Mouse (Mus musculus): Measurements from ENCODE around the gene Mrgbp. TPM values are rescaled to one million over a fixed set of nuclear protein-coding genes. Genes with fewer than 3 reads are reported as not detected.

Gene Mrgbp
- polyA plus RNA-seq, 1 experiment from 2014 or later = 43.7 TPM

DNA sequence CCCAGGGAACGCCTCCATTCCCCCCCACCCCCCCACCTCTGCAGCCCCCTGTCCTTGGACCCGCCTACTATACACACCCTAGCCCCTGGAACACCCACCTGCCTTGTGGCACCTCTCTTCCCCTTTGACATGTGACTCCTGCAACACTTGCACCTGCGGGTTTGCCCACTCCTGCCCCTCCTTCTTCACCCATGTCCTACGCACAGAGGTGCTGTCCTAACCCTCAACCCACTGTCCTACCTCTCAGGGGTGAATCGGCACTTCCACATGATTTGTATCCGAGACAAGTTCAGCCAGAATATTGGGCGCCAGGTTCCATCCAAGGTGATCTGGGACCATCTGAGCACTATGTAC, 2.0 kb downstream of the Mrgbp start:
- no peaks in the 10 kb centered on the region for H3K9me3 ChIP-seq (ENCODE audit: low read length)
- peak overlapping the region; percentile 97 for H3K9ac ChIP-seq (replicated peaks; ENCODE audit: low read length)
- H3K36me3 ChIP-seq (ENCODE audit: insufficient read depth, low read length) = peaks cover 17% of the 10 kb centered on the region
- 23% methylated on average over 6 of the region's 7 CpGs for WGBS
- H3K27ac ChIP-seq (ENCODE audit: low read length) = no peak overlapping the region; the same call in 1 of the 2 replicates
- H3K4me1 ChIP-seq (ENCODE audit: insufficient read depth, low read length) = peaks cover 17% of the 10 kb centered on the region
- no peak for ATAC-seq (ENCODE audit: low FRiP score, low TSS enrichment)
- H3K27me3 ChIP-seq (ENCODE audit: insufficient read depth, low read length) = no peaks in the 10 kb centered on the region
- peak overlapping the region; percentile 77 for H3K4me2 ChIP-seq (replicated peaks; ENCODE audit: low read depth, low read length)
- peak overlapping the region; percentile 70 for H3K4me3 ChIP-seq (ENCODE audit: low read length)

DNA sequence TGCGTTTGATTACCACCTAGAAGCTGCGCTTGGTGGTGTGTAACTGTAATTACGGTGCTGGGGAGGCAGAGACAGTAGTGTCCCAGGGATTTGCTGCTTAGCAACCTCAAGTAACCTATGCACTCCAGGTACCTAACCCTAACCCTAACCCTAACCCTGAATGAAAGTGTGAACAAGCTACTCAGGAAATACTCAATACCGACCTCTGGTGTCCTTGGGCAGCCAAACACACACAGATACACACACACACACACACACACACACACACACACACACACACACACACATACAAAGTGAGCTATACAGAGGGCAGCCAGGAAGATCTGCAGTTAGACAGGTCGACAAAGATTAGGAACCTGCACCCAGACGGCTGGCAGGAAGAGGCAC, 7.6 kb downstream of the Mrgbp start:
- WGBS = 50% methylated on average over 6 of the region's 6 CpGs
- peak overlapping the region; percentile 81 for H3K4me2 ChIP-seq (replicated peaks; ENCODE audit: low read depth, low read length)

DNA sequence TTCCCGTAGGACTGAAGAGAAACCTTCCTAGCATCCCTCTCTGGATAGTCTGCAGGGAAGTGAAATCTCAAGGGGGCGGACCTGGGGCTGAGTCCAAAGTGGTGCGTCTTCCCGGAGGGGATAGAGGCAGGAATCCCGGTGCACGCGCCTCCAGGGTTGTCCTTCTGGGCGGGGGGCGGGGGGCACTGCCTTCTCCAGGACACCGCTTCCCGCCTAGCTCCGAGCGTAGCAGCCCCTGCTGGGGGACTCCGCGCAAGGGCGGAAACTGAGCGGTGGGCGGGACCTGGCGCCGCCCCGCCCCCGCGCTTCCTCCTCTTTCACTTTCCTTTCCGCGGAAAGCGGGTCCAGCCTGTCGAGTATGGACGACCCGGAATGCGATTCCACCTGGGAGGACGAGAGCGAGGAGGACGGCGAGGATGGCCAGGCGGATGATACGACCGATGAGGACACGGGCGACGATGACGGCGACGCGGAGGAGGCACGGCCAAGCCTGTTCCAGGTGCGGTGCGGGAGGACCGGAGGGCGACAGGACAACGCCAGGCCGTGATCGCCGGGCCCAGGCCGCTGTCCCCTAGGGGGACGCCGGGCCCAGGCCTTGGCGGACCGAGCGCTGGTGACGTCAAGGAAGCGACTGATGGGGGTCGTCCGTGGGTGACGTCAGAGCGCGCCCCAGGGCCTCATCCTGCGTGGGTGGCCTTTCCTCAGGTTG, 8.2 kb downstream of the Mrgbp start, which contains the start of gene Ogfr:
TSS of gene Ogfr (plus strand) at position 123 of the 709 bp plus-strand sequence.
- no peaks in the 10 kb centered on the region for H3K9me3 ChIP-seq (ENCODE audit: low read length)
- H3K36me3 ChIP-seq (ENCODE audit: insufficient read depth, low read length) = peaks cover 47% of the 10 kb centered on the region
- H3K4me1 ChIP-seq (ENCODE audit: insufficient read depth, low read length) = peaks cover 8% of the 10 kb centered on the region
- under 1% methylated on average over 67 of the region's 67 CpGs for WGBS
- peak within 1 kb of the TSS; percentile 91 for H3K4me3 ChIP-seq (ENCODE audit: low read length)
- H3K27me3 ChIP-seq (ENCODE audit: insufficient read depth, low read length) = no peaks in the 10 kb centered on the region
- peak within 1 kb of the TSS; percentile 92 for H3K27ac ChIP-seq (ENCODE audit: low read length)
- H3K4me2 ChIP-seq (replicated peaks; ENCODE audit: low read depth, low read length) = peak within 1 kb of the TSS; percentile 81
- ATAC-seq (ENCODE audit: low FRiP score, low TSS enrichment) = peak; percentile 93
- H3K9ac ChIP-seq (replicated peaks; ENCODE audit: low read length) = peak within 1 kb of the TSS; percentile 89

More for the DNA sequence above, 7.6 kb downstream of the Mrgbp start:
- Histone ChIP-seq H3K27me3 (ENCODE audit: insufficient read depth, low read length) (no peaks in the 10 kb centered on the region), H3K36me3 (ENCODE audit: insufficient read depth, low read length) (peaks cover 41% of the 10 kb centered on the region), H3K4me1 (ENCODE audit: insufficient read depth, low read length) (peaks cover 13% of the 10 kb centered on the region), H3K9me3 (ENCODE audit: low read length) (no peaks in the 10 kb centered on the region), H3K4me3 (ENCODE audit: low read length) (peak overlapping the region; percentile 91), H3K27ac (ENCODE audit: low read length) (peak overlapping the region; percentile 92), H3K9ac (replicated peaks; ENCODE audit: low read length) (peak overlapping the region; percentile 89)
- 0 out of 2 replicates have a peak, but pooled peaks have one; percentile 7 for ATAC-seq (ENCODE audit: low FRiP score, low TSS enrichment)

DNA sequence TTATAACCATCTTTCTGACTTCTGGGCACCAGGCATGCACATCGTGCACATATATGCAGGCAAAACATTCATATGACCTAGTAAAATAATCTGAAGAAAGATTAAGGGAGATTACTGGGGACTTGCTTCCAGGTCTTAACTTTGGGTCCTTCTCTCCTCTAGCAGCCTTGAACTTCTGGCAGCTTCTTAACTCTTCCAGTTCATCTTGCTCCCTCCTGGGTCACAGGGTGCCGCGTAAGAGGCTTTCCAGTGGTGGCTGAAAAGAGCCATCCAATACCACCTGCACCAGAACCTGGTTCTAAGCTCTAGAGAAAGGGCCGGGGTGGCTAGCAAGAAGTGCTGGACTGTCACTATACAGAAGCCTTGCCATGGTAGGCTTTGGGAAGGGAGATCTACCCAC, 16.4 kb downstream of the Mrgbp start, which contains the start of gene Col9a3:
TSS of gene Col9a3 (plus strand) at position 301 of the 400 bp plus-strand sequence.
- Histone ChIP-seq H3K36me3 (ENCODE audit: insufficient read depth, low read length) (peaks cover 30% of the 10 kb centered on the region), H3K4me3 (ENCODE audit: low read length) (peak within 1 kb of the TSS; percentile 33), H3K9ac (replicated peaks; ENCODE audit: low read length) (peak within 1 kb of the TSS; percentile 37; the same call in 1 of the 2 replicates), H3K27me3 (ENCODE audit: insufficient read depth, low read length) (peaks cover 29% of the 10 kb centered on the region), H3K9me3 (ENCODE audit: low read length) (no peaks in the 10 kb centered on the region), H3K27ac (ENCODE audit: low read length) (no peak within 1 kb of the TSS), H3K4me2 (replicated peaks; ENCODE audit: low read depth, low read length) (peak within 1 kb of the TSS; percentile 58), H3K4me1 (ENCODE audit: insufficient read depth, low read length) (peaks cover 7% of the 10 kb centered on the region; the same call in 1 of the 2 replicates)
- no peak for ATAC-seq (ENCODE audit: low FRiP score, low TSS enrichment)
- WGBS = 44% methylated on average over 4 of the region's 4 CpGs

DNA sequence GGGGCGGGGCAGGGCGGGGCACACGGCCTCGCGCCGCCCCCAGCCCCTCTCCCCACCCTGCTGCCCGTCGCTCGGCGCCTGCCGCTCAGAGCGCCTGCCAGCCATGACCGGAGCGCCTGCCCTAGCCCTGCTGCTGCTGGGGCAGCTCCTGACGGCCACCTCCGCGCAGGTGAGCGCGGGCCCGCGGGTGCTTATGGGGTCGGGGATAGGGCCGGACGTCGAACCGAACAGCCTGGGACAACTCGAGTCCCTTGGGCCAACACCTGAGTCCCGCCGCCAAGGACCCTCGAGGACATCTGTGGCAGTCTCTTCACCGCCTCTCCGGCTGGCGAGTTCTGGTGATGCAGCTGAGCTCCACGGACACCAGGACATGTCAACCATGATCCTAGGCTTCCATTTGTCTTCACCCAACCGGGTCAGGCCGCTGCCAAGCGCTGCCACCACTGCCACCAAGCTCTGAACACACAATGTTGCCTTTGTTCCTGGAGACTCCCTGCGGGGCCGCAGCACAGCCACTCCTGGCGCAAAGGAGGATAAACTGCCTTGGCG, 17.1 kb downstream of the Mrgbp start:
- under 1% methylated on average over 36 of the region's 41 CpGs for WGBS
- Histone ChIP-seq H3K4me1 (ENCODE audit: insufficient read depth, low read length) (peaks cover 7% of the 10 kb centered on the region; the same call in 1 of the 2 replicates), H3K4me2 (replicated peaks; ENCODE audit: low read depth, low read length) (peak overlapping the region; percentile 58), H3K36me3 (ENCODE audit: insufficient read depth, low read length) (peaks cover 23% of the 10 kb centered on the region), H3K9ac (replicated peaks; ENCODE audit: low read length) (peak overlapping the region; percentile 37; the same call in 1 of the 2 replicates), H3K27ac (ENCODE audit: low read length) (no peak overlapping the region), H3K9me3 (ENCODE audit: low read length) (no peaks in the 10 kb centered on the region), H3K27me3 (ENCODE audit: insufficient read depth, low read length) (peaks cover 29% of the 10 kb centered on the region), H3K4me3 (ENCODE audit: low read length) (peak overlapping the region; percentile 33)
- ATAC-seq (ENCODE audit: low FRiP score, low TSS enrichment) = no peak

DNA sequence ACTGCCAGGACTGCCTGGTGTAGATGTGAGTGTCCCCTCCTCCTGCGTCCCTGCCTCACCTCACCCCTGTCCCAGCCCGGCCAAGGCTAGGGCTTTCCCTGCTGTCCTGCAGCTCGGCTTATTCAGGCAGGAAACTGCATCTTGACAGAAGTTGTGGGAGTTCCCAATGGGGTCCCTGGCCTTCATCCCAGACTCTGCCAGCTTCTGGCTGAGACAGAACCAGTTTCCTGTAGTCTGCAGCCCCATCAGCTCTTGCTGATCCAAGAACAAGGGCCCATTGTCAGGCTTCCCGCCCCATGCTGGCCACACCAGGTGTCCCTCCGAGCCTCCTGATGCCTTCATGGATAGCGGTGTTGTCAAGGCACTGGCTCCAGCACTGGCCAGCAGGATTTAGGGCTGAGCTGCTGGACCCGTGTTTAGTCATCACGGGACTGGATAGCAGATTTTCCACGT, 19.5 kb downstream of the Mrgbp start:
- Histone ChIP-seq H3K9me3 (ENCODE audit: low read length) (no peaks in the 10 kb centered on the region), H3K4me2 (replicated peaks; ENCODE audit: low read depth, low read length) (no peak overlapping the region), H3K4me3 (ENCODE audit: low read length) (no peak overlapping the region), H3K27me3 (ENCODE audit: insufficient read depth, low read length) (peaks cover 29% of the 10 kb centered on the region), H3K36me3 (ENCODE audit: insufficient read depth, low read length) (0 out of 2 replicates have a peak, but pooled peaks cover under 1% of the 10 kb centered on the region), H3K27ac (ENCODE audit: low read length) (no peak overlapping the region), H3K4me1 (ENCODE audit: insufficient read depth, low read length) (peaks cover 7% of the 10 kb centered on the region; the same call in 1 of the 2 replicates), H3K9ac (replicated peaks; ENCODE audit: low read length) (no peak overlapping the region)
- WGBS = 25% methylated on average over 9 of the region's 9 CpGs
- no peak; the same call in 1 of the 2 replicates for ATAC-seq (ENCODE audit: low FRiP score, low TSS enrichment)

DNA sequence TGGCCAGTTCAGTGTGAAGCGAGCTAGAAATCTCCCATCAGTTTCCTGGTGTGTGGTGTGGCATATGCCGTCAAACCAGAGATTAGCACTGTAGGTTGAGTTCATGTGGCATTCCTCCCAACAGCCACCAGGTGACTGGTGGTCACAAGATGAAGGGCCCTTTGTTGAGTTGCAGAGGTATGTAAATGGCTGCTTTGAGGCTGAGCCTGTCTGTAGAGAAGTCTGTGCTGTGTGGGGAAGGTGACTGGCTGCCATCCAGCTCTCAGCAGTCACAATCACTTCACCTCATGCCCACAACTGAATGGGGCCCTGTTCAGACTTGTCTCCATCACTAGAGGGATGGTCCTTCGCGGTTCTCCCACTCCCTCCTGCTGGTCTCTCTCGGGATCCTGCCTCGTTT, 23.7 kb downstream of the Mrgbp start:
- H3K4me1 ChIP-seq (ENCODE audit: insufficient read depth, low read length) = no peaks in the 10 kb centered on the region
- no peak overlapping the region for H3K4me3 ChIP-seq (ENCODE audit: low read length)
- WGBS = 58% methylated on average over 6 of the region's 6 CpGs
- H3K36me3 ChIP-seq (ENCODE audit: insufficient read depth, low read length) = no peaks in the 10 kb centered on the region
- ATAC-seq (ENCODE audit: low FRiP score, low TSS enrichment) = no peak
- no peaks in the 10 kb centered on the region for H3K9me3 ChIP-seq (ENCODE audit: low read length)
- H3K27me3 ChIP-seq (ENCODE audit: insufficient read depth, low read length) = no peaks in the 10 kb centered on the region
- no peak overlapping the region for H3K4me2 ChIP-seq (replicated peaks; ENCODE audit: low read depth, low read length)
- H3K27ac ChIP-seq (ENCODE audit: low read length) = no peak overlapping the region
- H3K9ac ChIP-seq (replicated peaks; ENCODE audit: low read length) = no peak overlapping the region

DNA sequence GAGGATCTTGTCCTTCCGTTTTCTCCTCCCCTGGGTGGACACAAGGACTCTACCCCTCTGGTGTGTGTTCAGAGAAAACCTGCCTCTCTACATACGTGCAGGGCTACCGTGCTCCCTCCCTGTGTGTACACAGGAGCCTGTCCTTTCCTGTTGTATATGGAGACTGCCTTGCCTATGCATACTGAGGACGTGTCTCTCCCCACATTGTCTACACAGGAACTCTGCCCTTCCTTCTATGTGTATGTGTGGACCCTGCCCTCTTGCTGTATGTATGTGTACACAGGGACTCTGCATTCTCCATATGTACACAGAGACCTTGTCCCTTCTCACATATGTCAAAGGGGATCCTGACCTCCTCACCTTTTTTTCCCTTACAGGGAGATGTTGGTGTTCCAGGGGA, 29.2 kb downstream of the Mrgbp start:
- H3K9ac ChIP-seq (replicated peaks; ENCODE audit: low read length) = no peak overlapping the region
- no peaks in the 10 kb centered on the region for H3K9me3 ChIP-seq (ENCODE audit: low read length)
- no peak overlapping the region for H3K4me2 ChIP-seq (replicated peaks; ENCODE audit: low read depth, low read length)
- no peaks in the 10 kb centered on the region for H3K4me1 ChIP-seq (ENCODE audit: insufficient read depth, low read length)
- H3K36me3 ChIP-seq (ENCODE audit: insufficient read depth, low read length) = no peaks in the 10 kb centered on the region
- H3K4me3 ChIP-seq (ENCODE audit: low read length) = no peak overlapping the region
- H3K27me3 ChIP-seq (ENCODE audit: insufficient read depth, low read length) = no peaks in the 10 kb centered on the region
- 65% methylated on average over 4 of the region's 4 CpGs for WGBS
- H3K27ac ChIP-seq (ENCODE audit: low read length) = no peak overlapping the region
- no peak for ATAC-seq (ENCODE audit: low FRiP score, low TSS enrichment)

DNA sequence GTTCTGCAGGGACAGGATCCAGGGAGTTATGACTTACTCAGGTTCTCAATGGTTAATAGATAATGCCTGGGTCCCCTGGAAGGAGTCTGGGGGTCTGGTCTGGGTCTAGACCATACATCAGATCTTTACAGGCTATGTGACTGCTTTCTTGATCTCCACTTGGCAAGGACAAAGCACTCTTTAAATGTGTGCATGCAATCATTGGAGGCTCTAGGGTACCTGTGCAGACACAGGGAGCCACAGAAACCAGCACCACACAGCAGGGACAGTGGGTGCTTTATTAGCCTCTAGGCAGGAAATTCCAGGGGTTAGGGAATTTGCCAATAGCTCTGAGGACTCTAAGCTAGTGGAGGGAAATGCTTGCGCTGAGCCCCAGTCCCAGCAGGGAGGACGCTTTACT, 30.8 kb downstream of the Mrgbp start:
- no peaks in the 10 kb centered on the region for H3K36me3 ChIP-seq (ENCODE audit: insufficient read depth, low read length)
- H3K4me1 ChIP-seq (ENCODE audit: insufficient read depth, low read length) = no peaks in the 10 kb centered on the region
- no peak overlapping the region for H3K4me3 ChIP-seq (ENCODE audit: low read length)
- ATAC-seq (ENCODE audit: low FRiP score, low TSS enrichment) = no peak
- WGBS = 81% methylated on average over 2 of the region's 2 CpGs
- H3K9me3 ChIP-seq (ENCODE audit: low read length) = no peaks in the 10 kb centered on the region
- H3K27ac ChIP-seq (ENCODE audit: low read length) = no peak overlapping the region
- H3K27me3 ChIP-seq (ENCODE audit: insufficient read depth, low read length) = no peaks in the 10 kb centered on the region
- H3K4me2 ChIP-seq (replicated peaks; ENCODE audit: low read depth, low read length) = no peak overlapping the region
- no peak overlapping the region for H3K9ac ChIP-seq (replicated peaks; ENCODE audit: low read length)
